Mouse (Mus musculus) testis, adult 2 months (tissue): ENCODE measurements around the gene Btbd9.

ENCODE experiments used
- CTCF ChIP-seq: fragments of 200-500 bp; IDR thresholded peaks from 2 replicates; pipeline ENCODE4 v1.5.1; 2012; ENCODE audit warnings: low read depth, mild to moderate bottlenecking, inconsistent platforms, low read length, moderate library complexity; ENCODE audit not compliant: control insufficient read depth, insufficient read depth, insufficient replicate concordance
- POLR2A ChIP-seq: fragments of 200-500 bp; IDR thresholded peaks from 2 replicates; pipeline ENCODE4 v1.6.1; 2012; ENCODE audit warnings: low read depth, mild to moderate bottlenecking, inconsistent platforms, low read length, moderate library complexity; ENCODE audit not compliant: control insufficient read depth

- TF ChIP-seq CTCF (no peak), POLR2A (no peak)
These were observed 91.7 kb downstream of the Btbd9 start for GRCm38 (mm10) chr17:30484446-30485066.
